Mouse (Mus musculus) ES-Bruce4 (cell line): ENCODE data around the gene Hdac9.

Experiments used
- CTCF ChIP-seq: IDR thresholded peaks from one replicate; pipeline ENCODE4 v1.8.1; 2011; ENCODE audit warnings: low read depth, low read length
- EP300 ChIP-seq: IDR thresholded peaks from 2 replicates; pipeline ENCODE4 v1.6.1; 2011; ENCODE audit warnings: low read depth, low read length; ENCODE audit not compliant: insufficient read depth
- POLR2A ChIP-seq: IDR thresholded peaks from one replicate; pipeline ENCODE4 v1.8.1; 2011; ENCODE audit warnings: low read length; ENCODE audit not compliant: insufficient read depth

- TF ChIP-seq POLR2A (no peak), CTCF (no peak), EP300 (no peak)
These were observed 196.0 kb downstream of the Hdac9 start for GRCm38 (mm10) chr12:34720906-34721305.
